Mouse (Mus musculus): ENCODE measurements around the gene 5730409E04Rik. TPM values are rescaled to one million over a fixed set of nuclear protein-coding genes. Genes with fewer than 3 reads are reported as not detected.

Gene 5730409E04Rik
- polyA plus RNA-seq, 1 experiment: 3.1 TPM

- 44% methylated on average over 9 of the region's 9 CpGs for WGBS
- Histone ChIP-seq H3K4me1 (ENCODE audit: control insufficient read depth, insufficient read depth, low read length) (no peaks in the 10 kb centered on the region), H3K4me3 (replicated peaks; ENCODE audit: control insufficient read depth, low read depth, low read length) (no peak overlapping the region), H3K27ac (ENCODE audit: control insufficient read depth, insufficient read depth, low read depth, low read length, poor library complexity) (no peak overlapping the region)
- TF ChIP-seq POLR2A (IDR thresholded peaks at IDR 0.05; ENCODE audit: borderline replicate concordance, control insufficient read depth, low read depth, low read length) (no peak), CTCF (IDR thresholded peaks at IDR 0.05; ENCODE audit: control insufficient read depth, insufficient read depth, low read length) (no peak)
Observed at GRCm38 (mm10) chr4:126641901-126642300, 32.3 kb downstream of the 5730409E04Rik start.

- WGBS: 52% methylated on average over 4 of the region's 4 CpGs
Observed at GRCm38 (mm10) chr4:126643815-126644214, 34.2 kb downstream of the 5730409E04Rik start.

GRCm38 (mm10) chr4:126644333-126644963 is 34.8 kb downstream of the 5730409E04Rik start:
- H3K27ac ChIP-seq (ENCODE audit: control insufficient read depth, insufficient read depth, low read depth, low read length, poor library complexity): no peak overlapping the region
- 79% methylated on average over 10 of the region's 10 CpGs for WGBS
- no peak for TF ChIP-seq POLR2A (IDR thresholded peaks at IDR 0.05; ENCODE audit: borderline replicate concordance, control insufficient read depth, low read depth, low read length)
- no peak for TF ChIP-seq CTCF (IDR thresholded peaks at IDR 0.05; ENCODE audit: control insufficient read depth, insufficient read depth, low read length)
- no peaks in the 10 kb centered on the region for H3K4me1 ChIP-seq (ENCODE audit: control insufficient read depth, insufficient read depth, low read length)
- H3K4me3 ChIP-seq (replicated peaks; ENCODE audit: control insufficient read depth, low read depth, low read length): no peak overlapping the region

More at GRCm38 (mm10) chr4:126643815-126644214, 34.2 kb downstream of the 5730409E04Rik start:
- H3K4me3 ChIP-seq (replicated peaks; ENCODE audit: control insufficient read depth, low read depth, low read length): no peak overlapping the region
- no peak overlapping the region for H3K27ac ChIP-seq (ENCODE audit: control insufficient read depth, insufficient read depth, low read depth, low read length, poor library complexity)
- H3K4me1 ChIP-seq (ENCODE audit: control insufficient read depth, insufficient read depth, low read length): no peaks in the 10 kb centered on the region
- no peak for TF ChIP-seq POLR2A (IDR thresholded peaks at IDR 0.05; ENCODE audit: borderline replicate concordance, control insufficient read depth, low read depth, low read length)
- no peak for TF ChIP-seq CTCF (IDR thresholded peaks at IDR 0.05; ENCODE audit: control insufficient read depth, insufficient read depth, low read length)

GRCm38 (mm10) chr4:126647996-126648910 is 38.6 kb downstream of the 5730409E04Rik start:
- 73% methylated on average over 24 of the region's 24 CpGs for WGBS

GRCm38 (mm10) chr4:126653148-126653547 is 43.5 kb downstream of the 5730409E04Rik start:
- H3K4me1 ChIP-seq (ENCODE audit: control insufficient read depth, insufficient read depth, low read length): no peaks in the 10 kb centered on the region
- H3K27ac ChIP-seq (ENCODE audit: control insufficient read depth, insufficient read depth, low read depth, low read length, poor library complexity): no peak overlapping the region
- 77% methylated on average over 5 of the region's 5 CpGs for WGBS
- TF ChIP-seq CTCF (IDR thresholded peaks at IDR 0.05; ENCODE audit: control insufficient read depth, insufficient read depth, low read length) (no peak), POLR2A (IDR thresholded peaks at IDR 0.05; ENCODE audit: borderline replicate concordance, control insufficient read depth, low read depth, low read length) (no peak)
- no peak overlapping the region for H3K4me3 ChIP-seq (replicated peaks; ENCODE audit: control insufficient read depth, low read depth, low read length)

More at GRCm38 (mm10) chr4:126647996-126648910, 38.6 kb downstream of the 5730409E04Rik start:
- Histone ChIP-seq H3K27ac (ENCODE audit: control insufficient read depth, insufficient read depth, low read depth, low read length, poor library complexity) (no peak overlapping the region), H3K4me3 (replicated peaks; ENCODE audit: control insufficient read depth, low read depth, low read length) (no peak overlapping the region), H3K4me1 (ENCODE audit: control insufficient read depth, insufficient read depth, low read length) (no peaks in the 10 kb centered on the region)
- TF ChIP-seq CTCF (IDR thresholded peaks at IDR 0.05; ENCODE audit: control insufficient read depth, insufficient read depth, low read length) (no peak), POLR2A (IDR thresholded peaks at IDR 0.05; ENCODE audit: borderline replicate concordance, control insufficient read depth, low read depth, low read length) (no peak)

- no peak for TF ChIP-seq CTCF (IDR thresholded peaks at IDR 0.05; ENCODE audit: control insufficient read depth, insufficient read depth, low read length)
- no peak for TF ChIP-seq POLR2A (IDR thresholded peaks at IDR 0.05; ENCODE audit: borderline replicate concordance, control insufficient read depth, low read depth, low read length)
- WGBS: 15% methylated on average over 9 of the region's 9 CpGs
- Histone ChIP-seq H3K4me1 (ENCODE audit: control insufficient read depth, insufficient read depth, low read length) (no peaks in the 10 kb centered on the region), H3K27ac (ENCODE audit: control insufficient read depth, insufficient read depth, low read depth, low read length, poor library complexity) (no peak overlapping the region), H3K4me3 (replicated peaks; ENCODE audit: control insufficient read depth, low read depth, low read length) (no peak overlapping the region)
Observed at GRCm38 (mm10) chr4:126655356-126655755, 45.7 kb downstream of the 5730409E04Rik start.

- Histone ChIP-seq H3K27ac (ENCODE audit: control insufficient read depth, insufficient read depth, low read depth, low read length, poor library complexity) (no peak overlapping the region), H3K4me3 (replicated peaks; ENCODE audit: control insufficient read depth, low read depth, low read length) (no peak overlapping the region), H3K4me1 (ENCODE audit: control insufficient read depth, insufficient read depth, low read length) (no peaks in the 10 kb centered on the region)
- 71% methylated on average over 7 of the region's 7 CpGs for WGBS
- TF ChIP-seq POLR2A (IDR thresholded peaks at IDR 0.05; ENCODE audit: borderline replicate concordance, control insufficient read depth, low read depth, low read length) (no peak), CTCF (IDR thresholded peaks at IDR 0.05; ENCODE audit: control insufficient read depth, insufficient read depth, low read length) (no peak)
Observed at GRCm38 (mm10) chr4:126661249-126661648, 51.6 kb downstream of the 5730409E04Rik start.

Other genes with a start within 250 kb of the 5730409E04Rik start
- gene Ago3, start 180.3 kb upstream of the 5730409E04Rik start, polyA plus RNA-seq (2011; ENCODE audit: insufficient read depth, insufficient read length, low replicate concordance, missing spikeins): 1.9 and 5.2 TPM in 2 replicates
- gene Ago1, start 141.2 kb upstream of the 5730409E04Rik start, polyA plus RNA-seq (2011; ENCODE audit: insufficient read depth, insufficient read length, low replicate concordance, missing spikeins): 5.9 and 15.4 TPM in 2 replicates
- 1.5 and 3.5 TPM in 2 replicates for gene Ago4, start 76.3 kb upstream of the 5730409E04Rik start, polyA plus RNA-seq (2011; ENCODE audit: insufficient read depth, insufficient read length, low replicate concordance, missing spikeins)
- 44.5 and 66.4 TPM in 2 replicates for gene Clspn, start 52.9 kb upstream of the 5730409E04Rik start, polyA plus RNA-seq (2011; ENCODE audit: insufficient read depth, insufficient read length, low replicate concordance, missing spikeins)
- 80.3 and 120 TPM in 2 replicates for gene Psmb2, start 67.8 kb downstream of the 5730409E04Rik start, polyA plus RNA-seq (2011; ENCODE audit: insufficient read depth, insufficient read length, low replicate concordance, missing spikeins)
- not detected in 2 replicates for gene Tfap2e, start 126.4 kb downstream of the 5730409E04Rik start, polyA plus RNA-seq (2011; ENCODE audit: insufficient read depth, insufficient read length, low replicate concordance, missing spikeins)
- gene Ncdn, start 143.6 kb downstream of the 5730409E04Rik start, polyA plus RNA-seq (2011; ENCODE audit: insufficient read depth, insufficient read length, low replicate concordance, missing spikeins): 6.2 and 10.2 TPM in 2 replicates
- 7.5 and 13.9 TPM in 2 replicates for gene AU040320, start 143.7 kb downstream of the 5730409E04Rik start, polyA plus RNA-seq (2011; ENCODE audit: insufficient read depth, insufficient read length, low replicate concordance, missing spikeins)